Mouse (Mus musculus): ENCODE results near the gene Rps10. TPM values are rescaled to one million over a fixed set of nuclear protein-coding genes. Genes with fewer than 3 reads are reported as not detected.

The Rps10 gene
- total RNA-seq, 2 experiments from 2014 or later = 359 to 540 TPM

- no peak for ATAC-seq (replicated peaks; ENCODE audit: low FRiP score, poor library complexity, severe bottlenecking)
Measured at GRCm38 (mm10) chr17:27621161-27621560, 15.3 kb downstream of the Rps10 start.

GRCm38 (mm10) chr17:27615388-27615787 lies 21.1 kb downstream of the Rps10 start:
- no peak for ATAC-seq (replicated peaks; ENCODE audit: low FRiP score, poor library complexity, severe bottlenecking)

- no peak for ATAC-seq (replicated peaks; ENCODE audit: low FRiP score, poor library complexity, severe bottlenecking)
Measured at GRCm38 (mm10) chr17:27613016-27613415, 23.5 kb downstream of the Rps10 start.

- no peak for ATAC-seq (replicated peaks; ENCODE audit: low FRiP score, poor library complexity, severe bottlenecking)
Measured at GRCm38 (mm10) chr17:27611994-27612393, 24.5 kb downstream of the Rps10 start.

GRCm38 (mm10) chr17:27611519-27611884 lies 25.0 kb downstream of the Rps10 start:
- ATAC-seq (replicated peaks; ENCODE audit: low FRiP score, poor library complexity, severe bottlenecking) = no peak

- no peak for ATAC-seq (replicated peaks; ENCODE audit: low FRiP score, poor library complexity, severe bottlenecking)
Measured at GRCm38 (mm10) chr17:27610679-27611518, 25.6 kb downstream of the Rps10 start.

GRCm38 (mm10) chr17:27609576-27609975 lies 26.9 kb downstream of the Rps10 start:
- no peak for ATAC-seq (replicated peaks; ENCODE audit: low FRiP score, poor library complexity, severe bottlenecking)

GRCm38 (mm10) chr17:27603522-27604234 lies 32.8 kb downstream of the Rps10 start:
- ATAC-seq (replicated peaks; ENCODE audit: low FRiP score, poor library complexity, severe bottlenecking) = peak; percentile 63

- ATAC-seq (replicated peaks; ENCODE audit: low FRiP score, poor library complexity, severe bottlenecking) = no peak
Measured at GRCm38 (mm10) chr17:27603036-27603435, 33.4 kb downstream of the Rps10 start.

- ATAC-seq (replicated peaks; ENCODE audit: low FRiP score, poor library complexity, severe bottlenecking) = no peak
Measured at GRCm38 (mm10) chr17:27600869-27601268, 35.6 kb downstream of the Rps10 start.

- no peak for ATAC-seq (replicated peaks; ENCODE audit: low FRiP score, poor library complexity, severe bottlenecking)
Measured at GRCm38 (mm10) chr17:27600286-27600685, 36.2 kb downstream of the Rps10 start.

GRCm38 (mm10) chr17:27596376-27597190 lies 39.9 kb downstream of the Rps10 start:
- no peak for ATAC-seq (replicated peaks; ENCODE audit: low FRiP score, poor library complexity, severe bottlenecking)

GRCm38 (mm10) chr17:27595659-27596375 lies 40.7 kb downstream of the Rps10 start:
- no peak for ATAC-seq (replicated peaks; ENCODE audit: low FRiP score, poor library complexity, severe bottlenecking)

- ATAC-seq (replicated peaks; ENCODE audit: low FRiP score, poor library complexity, severe bottlenecking) = no peak
Measured at GRCm38 (mm10) chr17:27592565-27592910, 43.9 kb downstream of the Rps10 start.

GRCm38 (mm10) chr17:27591826-27592564 lies 44.5 kb downstream of the Rps10 start:
- ATAC-seq (replicated peaks; ENCODE audit: low FRiP score, poor library complexity, severe bottlenecking) = no peak

GRCm38 (mm10) chr17:27588231-27588630 lies 48.2 kb downstream of the Rps10 start:
- no peak for ATAC-seq (replicated peaks; ENCODE audit: low FRiP score, poor library complexity, severe bottlenecking)

GRCm38 (mm10) chr17:27587252-27587651 lies 49.2 kb downstream of the Rps10 start:
- no peak for ATAC-seq (replicated peaks; ENCODE audit: low FRiP score, poor library complexity, severe bottlenecking)

GRCm38 (mm10) chr17:27586661-27587060 lies 49.8 kb downstream of the Rps10 start:
- ATAC-seq (replicated peaks; ENCODE audit: low FRiP score, poor library complexity, severe bottlenecking) = no peak
